Mouse (Mus musculus) activated CD4-positive, CD25-positive, alpha-beta regulatory T cell, adult 4 months (primary cell): Measurements from ENCODE around the gene Casp8. TPM values are rescaled to one million over a fixed set of nuclear protein-coding genes. Genes with fewer than 3 reads are reported as not detected.
A peak's percentile ranks its signal among the peaks of the same experiment; 100 is the strongest.
"Not testable (repeated sequence)": the region's sequence is repeated elsewhere in the genome, so short reads cannot be mapped to it uniquely, and the experiment has no call there.

Experiments used
- ATAC-seq: one replicate; pipeline ENCODE4 v1.8.0; 2017
- polyA plus RNA-seq, 2 experiments: library from polyadenylated mRNA; unstranded; fragments of 100-300 nt; shearing (Covaris generic); gene quantifications; one replicate each; pipeline ENCODE4 v1.2.1; 2017

Casp8 gene
- polyA plus RNA-seq, 2 experiments from 2014 or later: 182 to 204 TPM

GRCm38 (mm10) chr1:58800644-58801043 lies 5.5 kb downstream of the Casp8 start:
- not testable (repeated sequence) for ATAC-seq

DNA sequence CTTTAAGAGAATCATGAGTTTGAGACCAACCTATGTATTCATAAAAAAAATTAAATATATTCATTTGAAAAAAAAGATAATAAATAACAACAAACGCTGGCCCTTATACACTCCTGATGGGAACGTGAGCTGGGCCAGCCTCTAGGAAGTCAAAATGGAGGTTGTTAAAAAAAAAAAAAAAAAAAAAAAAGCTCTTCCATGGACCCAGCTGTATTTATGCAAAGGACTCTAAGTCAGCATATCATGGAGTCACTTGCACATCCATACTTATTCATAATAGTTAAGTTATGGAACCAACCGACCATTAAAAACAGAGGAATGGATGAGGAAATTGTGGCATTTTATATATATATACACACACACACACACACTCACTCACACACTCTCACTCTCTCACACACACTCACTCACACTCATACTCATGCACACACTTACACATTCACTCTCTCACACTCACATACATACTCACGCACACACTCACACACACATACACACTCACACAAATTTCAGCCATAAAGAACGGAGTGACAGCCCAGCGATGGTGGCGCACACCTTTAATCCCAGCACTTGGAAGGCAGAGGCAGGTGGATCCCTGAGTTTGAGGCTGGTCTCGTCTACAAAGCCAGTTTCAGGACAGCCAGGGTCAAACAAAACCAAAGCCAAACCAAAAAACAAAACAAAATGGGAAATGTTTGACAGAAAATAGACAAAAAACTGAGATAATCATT lies 6.5 kb downstream of the Casp8 start:
- no peak for ATAC-seq

DNA sequence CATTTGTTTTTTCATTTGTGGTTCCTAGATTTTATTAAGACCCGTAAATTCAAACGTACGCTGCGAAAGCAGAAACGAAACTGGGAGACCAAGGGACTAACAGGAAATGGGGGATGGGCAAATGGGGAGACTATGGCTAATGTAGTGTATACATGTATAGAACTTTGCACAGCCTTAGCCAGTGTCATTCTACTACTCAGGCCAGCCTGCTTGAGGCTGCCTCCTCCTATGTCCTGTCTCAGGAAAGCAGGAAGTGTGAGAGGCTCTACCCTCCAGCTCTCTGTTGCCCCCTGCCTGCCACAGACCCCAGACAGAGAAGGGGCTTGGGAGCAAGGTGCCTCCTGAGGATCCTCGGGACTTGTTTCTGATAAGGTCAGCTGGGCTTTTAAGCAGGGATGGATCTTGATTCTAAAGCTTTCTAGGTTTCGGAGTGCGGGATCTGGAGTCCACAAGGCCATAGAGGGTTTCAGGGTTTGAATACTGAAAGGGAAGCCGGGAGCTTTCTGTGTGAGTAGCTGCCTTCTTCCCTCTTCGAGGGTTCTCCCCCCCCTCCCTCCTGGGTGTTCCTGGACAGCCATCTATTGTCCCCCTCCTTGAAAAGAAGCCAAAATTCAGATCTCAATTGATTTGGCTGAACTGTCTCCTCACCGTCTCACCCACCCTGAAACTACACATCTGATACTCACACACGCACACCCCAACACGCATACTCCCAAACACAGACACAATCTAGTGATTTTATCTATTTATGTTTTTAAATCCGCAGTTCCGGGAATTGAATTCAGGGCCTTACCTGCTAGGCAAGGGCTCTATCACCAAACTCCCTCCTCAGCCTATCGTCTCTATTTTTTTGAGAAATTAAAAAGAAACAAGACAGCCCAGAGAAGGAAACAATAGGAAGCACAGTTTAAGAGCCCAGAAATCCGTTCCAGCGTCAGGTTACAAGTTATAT lies 7.4 kb downstream of the Casp8 start:
- peak; percentile 49 for ATAC-seq

GRCm38 (mm10) chr1:58803531-58803930 lies 8.4 kb downstream of the Casp8 start:
- ATAC-seq: peak; percentile 33

DNA sequence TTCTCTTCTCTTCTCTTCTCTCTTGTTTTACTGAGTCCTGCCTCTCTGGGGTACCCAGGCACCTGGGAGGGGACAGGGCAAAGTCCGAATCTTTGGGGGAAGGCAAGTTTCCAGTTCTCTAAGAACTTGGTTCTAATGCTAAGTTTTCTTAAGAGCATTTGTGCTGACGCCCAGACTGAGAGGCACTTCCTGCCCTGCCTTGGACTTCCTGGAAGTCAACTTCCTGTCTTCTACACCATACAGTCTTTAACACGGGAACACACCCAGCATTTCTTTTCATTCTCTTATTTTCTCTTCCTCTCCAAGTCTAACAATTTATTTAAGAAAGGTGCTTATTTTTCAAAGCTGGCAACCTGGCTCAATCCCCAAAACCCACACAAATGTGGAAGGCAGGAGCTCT lies 11.5 kb downstream of the Casp8 start:
- peak; percentile 71 for ATAC-seq

- no peak for ATAC-seq
Observed at GRCm38 (mm10) chr1:58826319-58826718, 31.1 kb downstream of the Casp8 start.

DNA sequence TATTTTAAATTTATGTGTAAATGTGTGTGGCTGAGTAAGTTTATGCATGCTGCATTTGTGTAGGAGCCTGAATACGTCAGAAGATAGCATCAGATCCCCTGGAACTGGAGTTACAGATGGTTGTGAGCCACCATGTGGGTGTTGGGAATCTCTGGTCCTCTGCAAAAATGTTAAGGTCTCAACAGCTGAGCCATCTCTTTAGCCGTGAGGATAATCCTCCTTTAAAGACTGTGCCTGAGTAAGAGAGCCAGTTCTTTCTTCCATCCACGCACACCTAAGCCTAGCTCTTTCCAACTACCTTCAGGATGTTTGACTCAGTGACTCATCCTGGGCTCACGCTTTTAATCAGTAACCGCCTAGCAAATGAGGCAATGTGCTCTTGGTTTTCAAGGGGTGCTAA lies 35.6 kb downstream of the Casp8 start:
- ATAC-seq: no peak

DNA sequence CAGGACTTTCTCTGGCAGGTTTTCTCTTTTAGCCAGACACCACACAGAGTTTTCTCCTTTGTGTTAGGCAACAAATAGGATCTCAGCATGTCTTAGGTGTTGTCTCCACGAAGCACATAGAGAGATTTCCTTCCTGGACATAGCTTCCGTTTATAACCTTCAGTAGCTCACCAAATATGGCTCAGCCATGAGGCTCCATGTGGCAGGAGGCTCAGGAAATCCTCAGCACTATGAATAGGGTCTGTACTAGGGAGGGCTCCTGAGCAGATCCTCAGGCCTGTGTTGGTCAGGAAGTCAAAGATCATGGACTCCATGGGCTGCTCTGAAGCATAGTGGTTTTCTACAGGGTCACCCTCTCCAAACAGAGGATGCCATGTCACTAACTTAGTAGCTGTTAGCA lies 37.0 kb downstream of the Casp8 start:
- ATAC-seq: no peak

- not testable (repeated sequence) for ATAC-seq
Observed at GRCm38 (mm10) chr1:58856811-58857210, 61.6 kb downstream of the Casp8 start.

DNA sequence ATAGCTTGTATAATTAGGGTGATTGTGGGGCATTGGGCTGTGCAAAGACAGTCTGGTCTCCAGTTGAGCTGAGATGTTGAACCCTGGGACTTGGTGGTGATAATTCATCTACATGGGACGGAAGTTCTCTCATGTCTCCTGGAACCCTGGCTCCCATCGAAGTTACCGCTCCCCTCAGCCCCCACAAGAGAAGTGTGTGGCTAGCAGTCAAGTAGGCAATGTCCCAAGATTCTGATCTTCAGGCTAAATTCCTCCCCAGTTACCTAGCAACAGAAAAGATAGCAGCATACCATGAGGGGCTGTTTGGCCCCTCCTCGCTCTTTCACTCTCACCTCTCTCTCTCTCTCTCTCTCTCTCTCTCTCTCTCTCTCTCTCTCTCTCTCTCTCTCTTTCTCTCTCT lies 64.0 kb downstream of the Casp8 start:
- not testable (repeated sequence) for ATAC-seq

GRCm38 (mm10) chr1:58859738-58860365 lies 64.7 kb downstream of the Casp8 start:
- peak; percentile 70 for ATAC-seq

GRCm38 (mm10) chr1:58860586-58860985 lies 65.4 kb downstream of the Casp8 start:
- ATAC-seq: peak; percentile 47

DNA sequence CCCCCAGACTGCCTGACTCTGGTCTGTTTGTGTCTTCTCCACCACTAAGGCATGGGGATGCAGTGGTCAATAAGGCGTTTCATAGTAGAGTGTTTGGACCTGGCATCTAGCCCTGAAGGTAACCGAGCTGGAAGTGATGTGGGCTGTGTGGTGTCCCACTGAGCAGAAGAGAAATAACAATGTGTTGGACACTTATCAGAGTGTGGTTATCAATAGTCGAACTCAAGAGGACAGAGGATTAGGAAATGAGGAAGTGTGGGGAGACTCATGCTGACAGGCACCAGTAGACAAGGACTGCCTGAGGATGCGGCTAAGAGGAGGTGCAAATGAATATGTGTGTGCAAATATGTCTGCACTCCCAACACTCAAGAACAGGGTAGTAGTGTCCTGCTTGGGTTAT lies 81.3 kb downstream of the Casp8 start:
- ATAC-seq: not testable (repeated sequence)

GRCm38 (mm10) chr1:58879291-58879690 lies 84.1 kb downstream of the Casp8 start:
- ATAC-seq: not testable (repeated sequence)

DNA sequence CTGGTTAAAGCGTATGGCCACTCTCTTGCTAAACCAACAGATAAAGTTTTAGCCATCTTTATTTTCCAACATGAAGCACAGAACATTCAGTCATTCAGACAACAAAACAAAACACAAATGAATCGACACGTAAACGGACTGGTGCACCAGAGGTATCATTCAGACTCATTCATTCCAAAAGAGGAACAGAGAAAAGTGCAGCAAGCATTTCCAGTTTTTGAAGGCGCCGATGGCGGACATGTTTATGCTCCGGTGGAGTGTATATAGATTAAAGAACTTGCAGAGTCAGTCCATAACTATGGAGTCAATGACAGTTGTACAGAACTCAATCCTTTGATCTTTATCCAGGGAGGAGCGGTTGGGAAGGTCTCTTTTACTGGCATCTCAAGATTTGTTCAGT lies 88.1 kb downstream of the Casp8 start:
- ATAC-seq: not testable (repeated sequence)

DNA sequence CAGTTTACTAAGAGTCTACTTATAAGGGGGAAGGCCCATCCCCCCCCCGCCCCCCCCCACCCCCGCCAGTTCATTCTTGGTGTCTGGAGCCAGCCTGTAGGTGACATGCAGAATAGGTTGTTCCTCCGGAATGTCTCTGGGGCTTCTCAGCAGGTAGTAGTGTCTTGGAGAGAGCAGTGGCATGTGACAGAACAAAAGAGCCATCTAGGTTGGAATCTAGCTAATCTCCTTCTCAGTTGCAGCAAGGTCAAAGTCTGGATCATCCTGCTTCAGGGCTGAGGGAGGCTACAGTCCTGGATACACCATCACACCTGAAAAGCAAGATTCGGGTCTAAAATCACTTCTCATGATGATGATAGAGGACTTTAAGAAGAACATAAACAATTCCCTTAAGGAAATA lies 90.5 kb downstream of the Casp8 start:
- no peak for ATAC-seq

GRCm38 (mm10) chr1:58889826-58890546 lies 94.8 kb downstream of the Casp8 start:
- ATAC-seq: no peak

- not testable (repeated sequence) for ATAC-seq
Observed at GRCm38 (mm10) chr1:58890697-58891290, 95.6 kb downstream of the Casp8 start.

DNA sequence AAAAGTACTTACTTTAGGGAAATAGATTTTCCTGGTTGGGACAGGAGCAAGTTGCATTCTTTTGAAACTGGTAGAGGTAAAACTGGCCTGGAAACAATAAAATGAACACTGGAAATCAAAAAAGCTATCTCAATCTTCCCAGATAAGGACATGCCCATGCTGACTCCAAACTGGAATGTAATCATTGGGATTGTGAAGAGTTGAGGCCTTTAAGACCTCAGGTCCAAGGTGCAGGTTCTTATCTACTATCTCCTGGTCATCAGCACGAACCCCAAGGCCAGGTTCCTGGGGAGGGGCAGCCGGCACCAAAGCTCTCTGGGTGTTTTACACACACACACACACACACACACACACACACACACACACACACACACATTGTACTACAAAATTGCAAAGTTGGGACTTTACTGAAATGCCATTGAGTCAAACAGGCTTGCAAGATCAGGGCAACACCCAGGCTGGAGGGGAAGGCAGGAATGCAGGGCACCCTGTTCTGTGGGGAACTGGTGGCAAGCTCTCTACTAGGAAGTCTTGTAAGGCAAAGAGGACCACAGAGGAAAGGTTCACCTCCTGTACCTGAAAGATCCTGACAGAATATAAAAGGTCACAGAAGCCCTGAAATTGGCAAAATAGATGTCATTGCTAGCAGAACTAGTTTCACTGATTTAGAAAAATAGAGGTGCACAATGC lies 96.5 kb downstream of the Casp8 start:
- not testable (repeated sequence) for ATAC-seq

DNA sequence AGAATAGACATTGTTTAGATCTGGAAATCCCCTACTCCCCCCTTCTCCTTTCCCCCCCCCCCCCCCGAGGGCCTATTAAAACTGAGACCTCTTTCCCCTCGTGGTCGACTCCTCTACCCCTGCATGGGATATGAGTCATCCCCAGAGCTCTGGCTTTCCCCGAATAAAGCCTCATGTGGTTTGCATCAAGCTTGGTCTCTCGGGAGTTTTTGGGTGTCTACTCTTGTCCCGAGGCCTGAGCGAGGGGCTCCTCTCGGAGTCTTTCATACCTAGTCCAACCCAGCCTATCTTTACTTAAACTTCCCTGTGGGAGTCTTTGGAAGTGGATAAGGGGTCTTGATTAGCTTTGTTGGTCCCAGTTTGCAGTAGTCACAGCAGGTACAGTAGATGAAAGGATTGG lies 97.2 kb downstream of the Casp8 start:
- not testable (repeated sequence) for ATAC-seq
